Mouse (Mus musculus): ENCODE results near the gene Slc12a8. TPM values are rescaled to one million over a fixed set of nuclear protein-coding genes. Genes with fewer than 3 reads are reported as not detected.

Gene Slc12a8
- polyA plus RNA-seq, 1 experiment from 2014 or later, result 0.54 TPM

GRCm38 (mm10) chr16:33529502-33530454 lies 12.7 kb downstream of the Slc12a8 start:
- no peak overlapping the region for H3K4me3 ChIP-seq (ENCODE audit: low read depth, low read length)
- no peak overlapping the region for H3K27ac ChIP-seq (ENCODE audit: low read depth, low read length)
- H3K9me3 ChIP-seq (ENCODE audit: control insufficient read depth, low read length), result no peaks in the 10 kb centered on the region
- no peak for ATAC-seq (ENCODE audit: low read depth)
- H3K36me3 ChIP-seq (ENCODE audit: control insufficient read depth, insufficient read depth, low read length), result no peaks in the 10 kb centered on the region
- no peaks in the 10 kb centered on the region for H3K27me3 ChIP-seq (ENCODE audit: control insufficient read depth, insufficient read depth, low read length)
- no peak overlapping the region for H3K9ac ChIP-seq (replicated peaks; ENCODE audit: low read depth, low read length)
- WGBS, result 35% methylated on average over 11 of the region's 11 CpGs
- H3K4me2 ChIP-seq (ENCODE audit: low read depth, low read length), result no peak overlapping the region
- no peaks in the 10 kb centered on the region for H3K4me1 ChIP-seq (ENCODE audit: control insufficient read depth, insufficient read depth, low read length)

DNA sequence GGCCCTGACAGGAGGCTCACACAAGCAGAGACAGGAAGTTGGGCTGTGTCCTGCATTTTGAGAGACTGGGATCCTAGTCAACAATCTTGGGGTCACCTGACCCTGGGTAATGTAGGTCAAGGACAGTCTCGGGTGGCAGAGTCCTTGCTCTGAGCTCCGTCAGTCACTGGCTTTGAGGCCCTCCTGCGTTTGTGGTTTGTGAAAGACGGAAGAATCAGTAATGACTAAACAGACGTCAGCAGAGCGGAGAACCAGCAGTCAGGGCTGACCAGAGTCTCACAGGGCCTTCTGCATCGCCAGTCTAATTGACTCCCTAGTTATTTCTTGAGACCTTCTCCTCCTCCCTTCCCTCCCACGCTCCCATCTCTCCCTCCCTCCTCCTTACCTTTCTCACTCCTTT lies 14.1 kb downstream of the Slc12a8 start:
- Histone ChIP-seq H3K9ac (replicated peaks; ENCODE audit: low read depth, low read length) (no peak overlapping the region), H3K9me3 (ENCODE audit: control insufficient read depth, low read length) (no peaks in the 10 kb centered on the region), H3K4me1 (ENCODE audit: control insufficient read depth, insufficient read depth, low read length) (no peaks in the 10 kb centered on the region), H3K4me2 (ENCODE audit: low read depth, low read length) (no peak overlapping the region), H3K4me3 (ENCODE audit: low read depth, low read length) (no peak overlapping the region), H3K27me3 (ENCODE audit: control insufficient read depth, insufficient read depth, low read length) (no peaks in the 10 kb centered on the region), H3K27ac (ENCODE audit: low read depth, low read length) (no peak overlapping the region), H3K36me3 (ENCODE audit: control insufficient read depth, insufficient read depth, low read length) (no peaks in the 10 kb centered on the region)
- 84% methylated on average over 8 of the region's 8 CpGs for WGBS
- no peak for ATAC-seq (ENCODE audit: low read depth)

GRCm38 (mm10) chr16:33536456-33536855 lies 19.3 kb downstream of the Slc12a8 start:
- H3K36me3 ChIP-seq (ENCODE audit: control insufficient read depth, insufficient read depth, low read length), result no peaks in the 10 kb centered on the region
- H3K4me3 ChIP-seq (ENCODE audit: low read depth, low read length), result no peak overlapping the region
- H3K9me3 ChIP-seq (ENCODE audit: control insufficient read depth, low read length), result no peaks in the 10 kb centered on the region
- 76% methylated on average over 8 of the region's 8 CpGs for WGBS
- no peak overlapping the region for H3K4me2 ChIP-seq (ENCODE audit: low read depth, low read length)
- H3K27ac ChIP-seq (ENCODE audit: low read depth, low read length), result no peak overlapping the region
- no peak for ATAC-seq (ENCODE audit: low read depth)
- no peak overlapping the region for H3K9ac ChIP-seq (replicated peaks; ENCODE audit: low read depth, low read length)
- H3K27me3 ChIP-seq (ENCODE audit: control insufficient read depth, insufficient read depth, low read length), result no peaks in the 10 kb centered on the region
- no peaks in the 10 kb centered on the region for H3K4me1 ChIP-seq (ENCODE audit: control insufficient read depth, insufficient read depth, low read length)

GRCm38 (mm10) chr16:33537499-33538225 lies 20.5 kb downstream of the Slc12a8 start:
- Histone ChIP-seq H3K27me3 (ENCODE audit: control insufficient read depth, insufficient read depth, low read length) (no peaks in the 10 kb centered on the region), H3K4me2 (ENCODE audit: low read depth, low read length) (no peak overlapping the region), H3K9ac (replicated peaks; ENCODE audit: low read depth, low read length) (no peak overlapping the region), H3K4me1 (ENCODE audit: control insufficient read depth, insufficient read depth, low read length) (no peaks in the 10 kb centered on the region), H3K27ac (ENCODE audit: low read depth, low read length) (no peak overlapping the region), H3K9me3 (ENCODE audit: control insufficient read depth, low read length) (no peaks in the 10 kb centered on the region), H3K36me3 (ENCODE audit: control insufficient read depth, insufficient read depth, low read length) (no peaks in the 10 kb centered on the region), H3K4me3 (ENCODE audit: low read depth, low read length) (no peak overlapping the region)
- 73% methylated on average over 21 of the region's 21 CpGs for WGBS
- no peak for ATAC-seq (ENCODE audit: low read depth)

DNA sequence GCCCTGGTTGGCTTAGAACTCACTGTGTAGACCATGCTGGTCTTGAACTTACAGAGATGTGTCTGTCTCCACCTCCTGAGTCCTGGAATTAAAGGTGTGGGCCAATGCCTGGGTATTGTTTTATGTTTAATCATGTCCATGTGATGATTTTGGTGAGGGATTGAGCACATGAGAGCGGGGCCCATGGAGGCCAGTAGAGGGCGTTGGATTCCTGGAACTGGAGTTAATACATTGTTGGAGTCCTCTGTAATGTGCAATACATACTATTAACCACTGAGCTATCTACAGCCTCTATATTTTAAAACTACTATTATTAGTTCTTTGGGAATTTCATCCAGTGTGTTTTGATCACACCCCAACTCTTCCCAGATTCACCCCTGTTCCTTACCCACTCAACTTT lies 27.2 kb downstream of the Slc12a8 start:
- H3K4me3 ChIP-seq (ENCODE audit: low read depth, low read length), result no peak overlapping the region
- no peak overlapping the region for H3K4me2 ChIP-seq (ENCODE audit: low read depth, low read length)
- H3K4me1 ChIP-seq (ENCODE audit: control insufficient read depth, insufficient read depth, low read length), result no peaks in the 10 kb centered on the region
- no peaks in the 10 kb centered on the region for H3K36me3 ChIP-seq (ENCODE audit: control insufficient read depth, insufficient read depth, low read length)
- H3K9me3 ChIP-seq (ENCODE audit: control insufficient read depth, low read length), result no peaks in the 10 kb centered on the region
- no peak for ATAC-seq (ENCODE audit: low read depth)
- no peaks in the 10 kb centered on the region for H3K27me3 ChIP-seq (ENCODE audit: control insufficient read depth, insufficient read depth, low read length)
- H3K27ac ChIP-seq (ENCODE audit: low read depth, low read length), result no peak overlapping the region
- H3K9ac ChIP-seq (replicated peaks; ENCODE audit: low read depth, low read length), result no peak overlapping the region
- 94% methylated on average over 2 of the region's 2 CpGs for whole genome bisulfite sequencing

DNA sequence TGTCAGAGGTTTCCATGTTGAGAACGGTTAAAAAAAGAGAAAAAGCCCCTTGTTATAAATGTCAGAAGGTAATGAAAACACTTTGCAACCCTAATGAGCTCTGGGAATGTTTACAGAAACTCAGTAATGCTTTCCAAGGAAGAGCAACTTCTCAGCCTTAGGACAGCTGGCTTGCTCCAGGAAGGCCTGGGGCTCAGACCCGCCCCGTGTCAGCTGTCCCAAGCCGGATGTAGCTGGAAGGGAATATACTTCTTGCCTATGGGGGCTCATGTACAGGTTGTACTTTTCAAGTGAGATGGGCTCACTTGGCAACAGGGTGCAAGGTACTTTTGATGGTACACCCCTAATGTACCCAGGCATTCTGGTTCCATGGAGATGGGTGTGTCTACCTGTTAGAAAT lies 28.4 kb downstream of the Slc12a8 start:
- Histone ChIP-seq H3K36me3 (ENCODE audit: control insufficient read depth, insufficient read depth, low read length) (no peaks in the 10 kb centered on the region), H3K4me3 (ENCODE audit: low read depth, low read length) (no peak overlapping the region), H3K27ac (ENCODE audit: low read depth, low read length) (no peak overlapping the region), H3K27me3 (ENCODE audit: control insufficient read depth, insufficient read depth, low read length) (no peaks in the 10 kb centered on the region), H3K9ac (replicated peaks; ENCODE audit: low read depth, low read length) (no peak overlapping the region), H3K9me3 (ENCODE audit: control insufficient read depth, low read length) (no peaks in the 10 kb centered on the region), H3K4me1 (ENCODE audit: control insufficient read depth, insufficient read depth, low read length) (no peaks in the 10 kb centered on the region), H3K4me2 (ENCODE audit: low read depth, low read length) (no peak overlapping the region)
- WGBS, result 90% methylated on average over 4 of the region's 4 CpGs
- no peak for ATAC-seq (ENCODE audit: low read depth)

DNA sequence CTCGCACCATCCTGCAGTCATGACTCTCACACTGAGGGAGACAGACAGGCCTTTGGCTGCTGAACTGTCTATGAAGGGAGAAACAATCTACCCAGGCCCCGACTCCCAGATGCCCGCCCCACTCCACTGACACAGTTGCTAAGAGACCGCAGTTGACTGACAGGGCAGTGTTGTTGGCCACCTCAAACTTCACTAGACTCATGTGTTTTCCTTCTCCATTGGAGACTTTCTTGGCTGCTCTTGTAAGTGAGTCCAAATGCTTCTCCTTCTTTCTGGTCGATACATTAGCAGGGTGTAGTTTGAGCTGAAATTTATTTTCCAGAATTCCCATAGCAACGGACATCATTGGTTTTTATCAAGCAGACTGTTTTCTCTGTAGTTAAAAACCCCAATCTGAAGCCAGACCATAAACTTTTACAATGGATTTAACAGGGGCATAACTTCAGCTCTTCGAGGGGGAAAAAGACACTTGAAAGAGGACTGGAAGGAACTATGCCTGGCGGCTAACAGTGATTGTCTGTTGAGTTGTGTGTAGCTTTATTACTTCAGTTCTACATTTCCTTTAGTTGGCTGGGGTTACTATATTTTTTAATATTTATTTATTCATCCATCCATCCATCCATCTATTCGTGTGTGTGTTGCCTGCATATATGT lies 36.7 kb downstream of the Slc12a8 start:
- H3K4me1 ChIP-seq (ENCODE audit: control insufficient read depth, insufficient read depth, low read length), result no peaks in the 10 kb centered on the region
- H3K27me3 ChIP-seq (ENCODE audit: control insufficient read depth, insufficient read depth, low read length), result no peaks in the 10 kb centered on the region
- no peak overlapping the region for H3K27ac ChIP-seq (ENCODE audit: low read depth, low read length)
- no peaks in the 10 kb centered on the region for H3K36me3 ChIP-seq (ENCODE audit: control insufficient read depth, insufficient read depth, low read length)
- H3K9ac ChIP-seq (replicated peaks; ENCODE audit: low read depth, low read length), result no peak overlapping the region
- H3K4me3 ChIP-seq (ENCODE audit: low read depth, low read length), result no peak overlapping the region
- ATAC-seq (ENCODE audit: low read depth), result no peak; the same call in 1 of the 2 replicates
- WGBS, result 50% methylated on average over 9 of the region's 9 CpGs
- H3K9me3 ChIP-seq (ENCODE audit: control insufficient read depth, low read length), result no peaks in the 10 kb centered on the region
- H3K4me2 ChIP-seq (ENCODE audit: low read depth, low read length), result no peak overlapping the region

DNA sequence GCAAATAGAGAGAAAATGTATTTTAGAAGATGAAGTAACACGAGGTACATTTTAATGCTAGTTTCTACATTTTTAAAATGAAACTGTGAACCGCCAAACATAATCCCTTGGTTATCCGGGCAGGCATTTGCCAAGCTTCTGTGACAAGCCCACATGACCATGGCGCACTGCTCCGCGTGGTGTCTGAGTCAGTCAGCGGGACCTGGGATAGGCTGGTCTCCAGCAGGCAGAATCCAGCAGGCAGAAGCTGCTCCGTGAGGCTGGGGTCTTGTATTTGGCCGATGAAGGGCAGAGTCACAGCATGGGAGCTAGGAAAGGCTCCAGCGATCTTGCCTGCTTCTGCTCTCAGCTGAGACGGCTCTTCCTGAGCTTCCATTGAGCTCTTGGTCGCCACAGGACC lies 41.0 kb downstream of the Slc12a8 start:
- Histone ChIP-seq H3K4me1 (ENCODE audit: control insufficient read depth, insufficient read depth, low read length) (no peaks in the 10 kb centered on the region), H3K36me3 (ENCODE audit: control insufficient read depth, insufficient read depth, low read length) (no peaks in the 10 kb centered on the region), H3K27me3 (ENCODE audit: control insufficient read depth, insufficient read depth, low read length) (no peaks in the 10 kb centered on the region), H3K9me3 (ENCODE audit: control insufficient read depth, low read length) (no peaks in the 10 kb centered on the region), H3K4me2 (ENCODE audit: low read depth, low read length) (no peak overlapping the region), H3K4me3 (ENCODE audit: low read depth, low read length) (no peak overlapping the region), H3K27ac (ENCODE audit: low read depth, low read length) (no peak overlapping the region), H3K9ac (replicated peaks; ENCODE audit: low read depth, low read length) (no peak overlapping the region)
- WGBS, result 85% methylated on average over 12 of the region's 12 CpGs
- no peak for ATAC-seq (ENCODE audit: low read depth)

DNA sequence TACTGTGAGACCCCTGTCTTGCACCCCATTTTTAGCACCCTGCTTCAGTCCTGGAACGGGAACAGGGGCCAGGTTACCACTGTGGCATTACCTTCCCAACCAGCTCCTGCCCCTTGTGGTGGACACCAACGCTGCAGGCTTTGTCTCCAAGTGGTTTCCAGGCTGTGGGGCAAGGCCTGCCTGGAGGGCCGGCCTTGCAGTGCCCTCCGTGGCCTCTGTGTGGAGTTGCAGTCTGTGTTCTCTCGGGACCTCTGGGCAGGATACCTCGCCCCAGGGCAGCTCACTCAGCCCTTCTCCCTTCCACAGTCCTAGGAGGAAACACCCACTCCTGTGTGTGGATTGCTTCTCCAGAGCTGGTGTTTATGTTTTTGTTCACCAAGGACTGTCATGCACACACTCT lies 43.2 kb downstream of the Slc12a8 start:
- ATAC-seq (ENCODE audit: low read depth), result peak; percentile 87
- Histone ChIP-seq H3K4me3 (ENCODE audit: low read depth, low read length) (no peak overlapping the region), H3K9me3 (ENCODE audit: control insufficient read depth, low read length) (no peaks in the 10 kb centered on the region), H3K36me3 (ENCODE audit: control insufficient read depth, insufficient read depth, low read length) (no peaks in the 10 kb centered on the region), H3K4me2 (ENCODE audit: low read depth, low read length) (no peak overlapping the region), H3K9ac (replicated peaks; ENCODE audit: low read depth, low read length) (no peak overlapping the region), H3K27ac (ENCODE audit: low read depth, low read length) (no peak overlapping the region), H3K27me3 (ENCODE audit: control insufficient read depth, insufficient read depth, low read length) (no peaks in the 10 kb centered on the region), H3K4me1 (ENCODE audit: control insufficient read depth, insufficient read depth, low read length) (no peaks in the 10 kb centered on the region)
- WGBS, result 2% methylated on average over 6 of the region's 6 CpGs
